7 mouse cellular contexts compared by ENCODE assay signal in the genomic region with DNA sequence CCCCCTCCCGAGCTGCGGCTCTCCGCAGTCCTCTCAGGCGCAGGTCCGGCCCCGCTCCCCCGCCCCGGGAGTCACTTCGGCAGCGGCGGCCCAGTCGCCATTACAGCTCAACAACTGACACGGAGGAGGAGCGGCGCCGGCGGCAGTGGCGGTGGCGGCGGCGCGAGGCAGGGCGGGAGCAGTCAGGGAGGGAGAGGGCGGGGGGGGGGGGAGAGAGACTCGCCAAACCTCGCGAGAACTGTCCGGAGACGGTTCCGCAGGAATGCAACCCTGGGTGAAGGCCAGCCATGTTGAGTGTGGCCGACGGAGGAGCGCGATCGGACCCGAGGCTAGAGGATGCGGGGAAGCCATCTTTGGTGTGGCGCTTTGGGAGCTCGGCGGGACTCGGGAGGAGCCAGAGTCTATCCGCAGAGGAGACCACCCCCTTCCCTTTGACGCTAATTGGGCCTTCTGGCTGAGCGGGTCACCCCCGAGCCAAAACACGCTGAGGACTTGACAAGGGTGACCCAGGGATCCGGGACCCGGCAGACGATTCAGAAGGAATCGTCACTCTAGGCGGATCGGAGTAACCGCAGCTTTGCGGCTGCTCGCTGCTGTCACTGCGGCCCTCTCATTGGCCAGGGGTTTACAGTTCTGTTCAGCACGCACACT. TPM values are rescaled to one million over a fixed set of nuclear protein-coding genes. Genes with fewer than 3 reads are reported as not detected.
A peak's percentile ranks its signal among the peaks of the same experiment; 100 is the strongest.
DNase-seq lines count a peak whose midpoint lies in the region; ATAC-seq and TF ChIP-seq lines count a peak whose summit lies in the region.

TSS of gene Cep350 (minus strand) at position 188 of the 651 bp plus-strand sequence.

- H3K9ac ChIP-seq in intestine, postnatal 0 days (ENCODE audit: low read depth, low read length): peak within 1 kb of the TSS; percentile 100
- peak within 1 kb of the TSS; percentile 98 for H3K9ac ChIP-seq in midbrain, embryonic 12.5 days (replicated peaks)

- H3K4me3 ChIP-seq in embryonic facial prominence, embryonic 10.5 days: peak within 1 kb of the TSS; percentile 99
- H3K4me3 ChIP-seq in intestine, postnatal 0 days (ENCODE audit: low read depth, low read length): peak within 1 kb of the TSS; percentile 100
- H3K4me3 ChIP-seq in midbrain, embryonic 12.5 days: peak within 1 kb of the TSS; percentile 77
- H3K4me3 ChIP-seq in small intestine, adult 2 months (ENCODE audit: low read depth, low read length): peak within 1 kb of the TSS; percentile 79

- H3K4me2 ChIP-seq in intestine, postnatal 0 days (replicated peaks; ENCODE audit: low read depth): peak within 1 kb of the TSS; percentile 77
- peak within 1 kb of the TSS; percentile 81 for H3K4me2 ChIP-seq in midbrain, embryonic 12.5 days (replicated peaks)

- WGBS in embryonic facial prominence, embryonic 10.5 days: under 1% methylated on average over 57 of the region's 57 CpGs
- WGBS in intestine, postnatal 0 days: under 1% methylated on average over 53 of the region's 57 CpGs
- under 1% methylated on average over 50 of the region's 57 CpGs for WGBS in midbrain, embryonic 12.5 days
- WGBS in small intestine, adult 2 months: under 1% methylated on average over 52 of the region's 57 CpGs

- peak; percentile 64 for TF ChIP-seq POLR2A in small intestine, adult 2 months (IDR thresholded peaks at IDR 0.05; ENCODE audit: low read depth, low read length)

- no peaks in the 10 kb centered on the region for H3K36me3 ChIP-seq in embryonic facial prominence, embryonic 10.5 days (replicated peaks)
- H3K36me3 ChIP-seq in intestine, postnatal 0 days (ENCODE audit: control insufficient read depth, insufficient read depth): no peaks in the 10 kb centered on the region
- no peaks in the 10 kb centered on the region for H3K36me3 ChIP-seq in midbrain, embryonic 12.5 days
- H3K36me3 ChIP-seq in small intestine, adult 2 months (ENCODE audit: control insufficient read depth, insufficient read depth, low read length): no peaks in the 10 kb centered on the region

- no peaks in the 10 kb centered on the region for H3K9me3 ChIP-seq in embryonic facial prominence, embryonic 10.5 days
- no peaks in the 10 kb centered on the region for H3K9me3 ChIP-seq in intestine, postnatal 0 days (ENCODE audit: control insufficient read depth)
- no peaks in the 10 kb centered on the region for H3K9me3 ChIP-seq in midbrain, embryonic 12.5 days

- H3K27me3 ChIP-seq in embryonic facial prominence, embryonic 10.5 days (replicated peaks; ENCODE audit: low read depth, poor library complexity, severe bottlenecking): no peaks in the 10 kb centered on the region
- no peaks in the 10 kb centered on the region for H3K27me3 ChIP-seq in intestine, postnatal 0 days (replicated peaks; ENCODE audit: control insufficient read depth, insufficient read depth, low read length)
- H3K27me3 ChIP-seq in midbrain, embryonic 12.5 days: no peaks in the 10 kb centered on the region; the same call in 1 of the 2 replicates
- no peaks in the 10 kb centered on the region for H3K27me3 ChIP-seq in small intestine, adult 2 months (ENCODE audit: control insufficient read depth, insufficient read depth, low read length)

- H3K4me1 ChIP-seq in embryonic facial prominence, embryonic 10.5 days: peaks cover 22% of the 10 kb centered on the region
- 0 out of 2 replicates have a peak, but pooled peaks cover 2% of the 10 kb centered on the region for H3K4me1 ChIP-seq in intestine, postnatal 0 days (replicated peaks; ENCODE audit: control insufficient read depth, insufficient read depth, low read length)
- H3K4me1 ChIP-seq in midbrain, embryonic 12.5 days: peaks cover 12% of the 10 kb centered on the region
- peaks cover 8% of the 10 kb centered on the region; the same call in 1 of the 2 replicates for H3K4me1 ChIP-seq in small intestine, adult 2 months (ENCODE audit: control insufficient read depth, insufficient read depth, insufficient read length, low read length)

- peak within 1 kb of the TSS; percentile 98 for H3K27ac ChIP-seq in embryonic facial prominence, embryonic 10.5 days (replicated peaks)
- H3K27ac ChIP-seq in intestine, postnatal 0 days (ENCODE audit: low read depth, low read length): peak within 1 kb of the TSS; percentile 99
- H3K27ac ChIP-seq in midbrain, embryonic 12.5 days (replicated peaks): peak within 1 kb of the TSS; percentile 94
- peak within 1 kb of the TSS; percentile 94 for H3K27ac ChIP-seq in small intestine, adult 2 months (ENCODE audit: insufficient read depth, low read depth, low read length)

- DNase-seq in adrenal gland, postnatal 10 days: peak; percentile 96
- DNase-seq in embryonic facial prominence, embryonic 10.5 days (ENCODE audit: low spot score): peak; percentile 98
- peak; percentile 65 for DNase-seq in gonadal fat pad, adult 2 months (ENCODE audit: low read depth)
- DNase-seq in left cerebral cortex, postnatal 4 days: peak; percentile 99

- TF ChIP-seq CTCF in intestine, postnatal 0 days (IDR thresholded peaks at IDR 0.05; ENCODE audit: low read depth): no peak
- no peak for TF ChIP-seq CTCF in small intestine, adult 2 months (IDR thresholded peaks at IDR 0.05; ENCODE audit: extremely low read depth, insufficient read length, insufficient replicate concordance, low read depth, low read length)

- ATAC-seq in intestine, postnatal 0 days: peak; percentile 97
- ATAC-seq in midbrain, embryonic 12.5 days (ENCODE audit: low FRiP score, low read depth): peak; percentile 99

- intact Hi-C loops in left cerebral cortex, postnatal 4 days (cut with DNase I): no loop called here

RNA-seq across cellular contexts. Expression of gene Cep350, which starts in this region (rescaled TPM):
- 10 to 100 TPM; 28.7 to 40.0 TPM for total RNA-seq in adrenal gland, postnatal 10 days (2021)
- polyA plus RNA-seq in embryonic facial prominence, embryonic 10.5 days (2016; fragmentation: Nextera tagmentation; extraction: Ambion mirVana): 7.7 and 8.2 TPM in 2 replicates
- 5.8 and 7.1 TPM in 2 replicates for polyA plus RNA-seq in gonadal fat pad, adult 2 months (2012; rRNA removed)
- polyA plus RNA-seq in intestine, postnatal 0 days (2015; fragmentation: Nextera tagmentation; extraction: Ambion mirVana): 12.8 and 14.1 TPM in 2 replicates
- 10 to 100 TPM; 49.9 to 52.8 TPM for total RNA-seq in left cerebral cortex, postnatal 4 days (2021)
- 12.7 and 16.3 TPM in 2 replicates for polyA plus RNA-seq in midbrain, embryonic 12.5 days (2016; fragmentation: Nextera tagmentation; extraction: Ambion mirVana)
- polyA plus RNA-seq in small intestine, adult 2 months (2012; rRNA removed): 2.9 and 5.8 TPM in 2 replicates

Comparison
In these comparisons a context has a peak if more than half of its experiments do, and no peak if none do; other contexts are left out.
1. Peak in every context shown above with its lines: DNase-seq, ATAC-seq, H3K4me3 ChIP-seq and H3K27ac ChIP-seq.